Mouse (Mus musculus) E14TG2a.4 (cell line): ENCODE results near the gene Cyp4a32.

ENCODE experiments used
- CTCF ChIP-seq: conservative IDR thresholded peaks from 2 replicates; pipeline ENCODE4 v1.5.1; 2014; ENCODE audit warnings: low read length
- NANOG ChIP-seq: IDR thresholded peaks from 2 replicates; pipeline ENCODE4 v1.6.1; 2014; ENCODE audit warnings: borderline replicate concordance, low read length, mixed read lengths
- POU5F1 ChIP-seq: IDR thresholded peaks from 2 replicates; pipeline ENCODE4 v1.6.1; 2014; ENCODE audit warnings: low read length, borderline replicate concordance

- TF ChIP-seq CTCF (no peak), NANOG (no peak), POU5F1 (no peak)
Measured at GRCm38 (mm10) chr4:115645371-115645770, 44.6 kb downstream of the Cyp4a32 start.
